Comparison of ENCODE assay signal across 9 mouse cellular contexts in the genomic region with DNA sequence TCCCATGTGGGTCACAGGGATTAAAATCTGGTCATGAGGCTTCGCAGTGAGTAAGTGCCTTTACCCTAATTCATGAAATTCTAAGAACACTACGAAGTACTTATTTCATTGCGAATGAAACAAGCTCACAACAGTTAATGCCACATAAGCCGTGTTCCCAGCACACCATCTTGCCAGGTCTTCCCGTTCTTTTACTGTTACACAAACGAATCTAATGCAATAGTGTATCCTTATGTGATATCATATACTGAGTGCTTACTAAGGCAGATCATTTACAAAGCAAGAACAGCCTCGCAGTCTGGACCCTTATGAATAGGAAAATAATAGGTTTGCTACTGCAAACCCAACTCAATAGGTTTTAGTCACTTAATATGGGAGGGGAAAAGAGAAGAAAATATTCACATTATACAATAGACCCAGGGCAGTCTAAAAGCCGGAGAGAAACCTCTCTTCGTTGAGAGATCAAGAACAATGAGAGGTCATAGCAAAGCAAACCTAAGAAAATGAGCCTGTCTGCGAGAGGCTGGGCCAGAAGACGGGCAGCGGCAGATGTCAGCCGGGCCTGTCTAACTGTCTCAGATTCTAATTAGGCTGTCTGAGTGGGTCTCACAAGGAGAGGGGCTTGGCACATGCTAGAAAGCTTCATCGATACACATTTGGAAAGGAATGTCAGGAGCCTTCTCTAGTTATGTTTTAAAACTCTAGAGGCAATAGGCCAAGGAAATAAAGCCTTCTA. TPM values are rescaled to one million over a fixed set of nuclear protein-coding genes. Genes with fewer than 3 reads are reported as not detected.
A peak's percentile ranks its signal among the peaks of the same experiment; 100 is the strongest.
DNase-seq lines count a peak whose midpoint lies in the region; ATAC-seq and TF ChIP-seq lines count a peak whose summit lies in the region.
"Had no signal": no experiment of that assay in that cellular context is flagged by ENCODE, and none has a peak within 500 bp of the region (broad histone marks: within the 10 kb centered on the region; RNA-seq: fewer than 3 reads in every experiment).

No protein-coding gene starts in this region.

- no peaks in the 10 kb centered on the region for H3K9me3 ChIP-seq in E14TG2a.4 (ENCODE audit: low read length)
- H3K9me3 ChIP-seq in limb, embryonic 13.5 days: no peaks in the 10 kb centered on the region

- no peak for TF ChIP-seq POLR2A in olfactory bulb, adult 2 months (IDR thresholded peaks at IDR 0.05; ENCODE audit: insufficient read depth, low read depth, low read length)

- no peak for TF ChIP-seq CTCF in E14TG2a.4 (conservative IDR thresholded peaks at IDR 0.05; ENCODE audit: low read length)
- TF ChIP-seq CTCF in olfactory bulb, adult 2 months (IDR thresholded peaks at IDR 0.05; ENCODE audit: insufficient read depth, low read depth, low read length): no peak

- peaks cover 3% of the 10 kb centered on the region; the same call in 1 of the 2 replicates for H3K27me3 ChIP-seq in E14TG2a.4 (ENCODE audit: insufficient read depth, low read length)
- H3K27me3 ChIP-seq in limb, embryonic 13.5 days: no peaks in the 10 kb centered on the region
- H3K27me3 ChIP-seq: Patski had no signal

- ATAC-seq in erythroid progenitor cell, adult 5-6 weeks (replicated peaks; ENCODE audit: low FRiP score, poor library complexity, severe bottlenecking): peak; percentile 48
- ATAC-seq in limb, embryonic 13.5 days (ENCODE audit: low FRiP score, low read depth): peak; percentile 21

- intact Hi-C loops in heart, postnatal 10 days (cut with DNase I): no loop called here

- peak overlapping the region; percentile 95 for H3K27ac ChIP-seq in limb, embryonic 13.5 days
- no peak overlapping the region for H3K27ac ChIP-seq in olfactory bulb, adult 2 months (ENCODE audit: insufficient read depth, low read depth, low read length)

- H3K9ac ChIP-seq in limb, embryonic 13.5 days: peak overlapping the region; percentile 82

- no peaks in the 10 kb centered on the region for H3K36me3 ChIP-seq in E14TG2a.4 (ENCODE audit: insufficient read depth, low read length)
- H3K36me3 ChIP-seq in limb, embryonic 13.5 days: peaks cover 17% of the 10 kb centered on the region

- peaks cover 14% of the 10 kb centered on the region for H3K4me1 ChIP-seq in E14TG2a.4 (replicated peaks; ENCODE audit: low read depth, low read length)
- H3K4me1 ChIP-seq in limb, embryonic 13.5 days: peaks cover 14% of the 10 kb centered on the region
- peaks cover 5% of the 10 kb centered on the region; the same call in 1 of the 2 replicates for H3K4me1 ChIP-seq in olfactory bulb, adult 2 months (ENCODE audit: control insufficient read depth, insufficient read depth, low read length)

- peak overlapping the region; percentile 88 for H3K4me3 ChIP-seq in E14TG2a.4 (replicated peaks; ENCODE audit: low read length)
- H3K4me3 ChIP-seq in limb, embryonic 13.5 days: peak overlapping the region; percentile 66
- peak overlapping the region; percentile 66 for H3K4me3 ChIP-seq in olfactory bulb, adult 2 months (ENCODE audit: insufficient read depth, low read depth, low read length)

- H3K4me2 ChIP-seq in limb, embryonic 13.5 days (replicated peaks): peak overlapping the region; percentile 71

- DNase-seq in heart, adult 11 months: peak; percentile 66
- no peak for DNase-seq in heart, postnatal 10 days
- DNase-seq in thymus, postnatal 25 days: no peak
- no peak for DNase-seq in gastrocnemius, postnatal 4 days (ENCODE audit: low spot score in 2 of 2)

- WGBS in limb, embryonic 13.5 days: 41% methylated on average over 14 of the region's 14 CpGs
- 30% methylated on average over 14 of the region's 14 CpGs for WGBS in olfactory bulb, adult 2 months

RNA-seq across cellular contexts. Expression of gene Abracl, which starts 1.3 kb away (rescaled TPM):
- 10 to 100 TPM; 87.8 to 96.2 TPM for total RNA-seq in heart, postnatal 10 days (2021)
- total RNA-seq in erythroid progenitor cell, adult 5-6 weeks (2015; ENCODE audit: low replicate concordance): 56.2 and 99.1 TPM in 2 replicates
- total RNA-seq in erythroid progenitor cell, adult 5-6 weeks (2017; ENCODE audit: low replicate concordance): 18.2 and 25.7 TPM in 2 replicates
- 151 TPM in 2 replicates for polyA plus RNA-seq in limb, embryonic 13.5 days (2015; fragmentation: Nextera tagmentation; extraction: Ambion mirVana)
- polyA plus RNA-seq in olfactory bulb, adult 2 months (2012; ENCODE audit: insufficient read depth, insufficient read length, low replicate concordance, missing spikeins): not detected in 2 replicates
- 10 to 100 TPM; 41.6 to 47.7 TPM for total RNA-seq in gastrocnemius, postnatal 4 days (2021)

RNA-seq across cellular contexts. Expression of gene Reps1, which starts 33.9 kb away (rescaled TPM):
- total RNA-seq in heart, postnatal 10 days (2021): 10 to 100 TPM; 40.2 to 41.6 TPM
- 12.3 and 18.0 TPM in 2 replicates for total RNA-seq in erythroid progenitor cell, adult 5-6 weeks (2015; ENCODE audit: low replicate concordance)
- 14.3 and 16.3 TPM in 2 replicates for total RNA-seq in erythroid progenitor cell, adult 5-6 weeks (2017; ENCODE audit: low replicate concordance)
- polyA plus RNA-seq in limb, embryonic 13.5 days (2015; fragmentation: Nextera tagmentation; extraction: Ambion mirVana): 18.8 and 22.2 TPM in 2 replicates
- not detected in 2 replicates for polyA plus RNA-seq in olfactory bulb, adult 2 months (2012; ENCODE audit: insufficient read depth, insufficient read length, low replicate concordance, missing spikeins)
- total RNA-seq in gastrocnemius, postnatal 4 days (2021): 10 to 100 TPM; 50.5 to 57.2 TPM
